Mouse (Mus musculus) hindbrain, embryonic 10.5 days (tissue): ENCODE data around the gene Snapc5. TPM values are rescaled to one million over a fixed set of nuclear protein-coding genes. Genes with fewer than 3 reads are reported as not detected.

Experiments used
- DNase-seq: peaks from one replicate; pipeline ENCODE4 v3.0.0-alpha.2; 2017; ENCODE audit warnings: low spot score
- H3K27ac ChIP-seq: fragments of 300-500 bp; sonication (generic); 2 replicates; pipeline ENCODE4 v1.5.1; 2016; ENCODE audit warnings: mild to moderate bottlenecking, moderate library complexity
- H3K27me3 ChIP-seq: fragments of 300-500 bp; sonication (generic); 2 replicates; pipeline ENCODE4 v1.6.1; 2016; ENCODE audit warnings: mild to moderate bottlenecking; ENCODE audit not compliant: poor library complexity, insufficient read depth, severe bottlenecking
- H3K36me3 ChIP-seq: fragments of 300-500 bp; sonication (generic); 2 replicates; pipeline ENCODE4 v1.6.1; 2016; ENCODE audit warnings: mild to moderate bottlenecking, moderate library complexity
- H3K4me1 ChIP-seq: fragments of 300-500 bp; sonication (generic); replicated peaks from 2 replicates; pipeline ENCODE4 v1.6.1; 2016; ENCODE audit warnings: mild to moderate bottlenecking
- H3K4me3 ChIP-seq: fragments of 300-500 bp; sonication (generic); 2 replicates; pipeline ENCODE4 v1.5.1; 2016; ENCODE audit warnings: mild to moderate bottlenecking, moderate library complexity
- H3K9me3 ChIP-seq: fragments of 300-500 bp; sonication (generic); 2 replicates; pipeline ENCODE4 v1.6.1; 2016; ENCODE audit warnings: mild to moderate bottlenecking, moderate library complexity
- WGBS: fragments of 180-500 bp; shearing (Covaris S2); methylation state at CpG from one replicate; pipeline ENCODE4 v1.1.7; 2016; 5-methylcytosine and 5-hydroxymethylcytosine counted together
- polyA plus RNA-seq: library from polyadenylated mRNA; unstranded; fragments of >200 nt; fragmentation: Nextera tagmentation; extraction: Ambion mirVana; gene quantifications from 2 replicates; pipeline ENCODE4 v1.2.1, GENCODE M21; 2016

The Snapc5 gene
- polyA plus RNA-seq, 1 experiment from 2014 or later: 39.8 TPM

DNA sequence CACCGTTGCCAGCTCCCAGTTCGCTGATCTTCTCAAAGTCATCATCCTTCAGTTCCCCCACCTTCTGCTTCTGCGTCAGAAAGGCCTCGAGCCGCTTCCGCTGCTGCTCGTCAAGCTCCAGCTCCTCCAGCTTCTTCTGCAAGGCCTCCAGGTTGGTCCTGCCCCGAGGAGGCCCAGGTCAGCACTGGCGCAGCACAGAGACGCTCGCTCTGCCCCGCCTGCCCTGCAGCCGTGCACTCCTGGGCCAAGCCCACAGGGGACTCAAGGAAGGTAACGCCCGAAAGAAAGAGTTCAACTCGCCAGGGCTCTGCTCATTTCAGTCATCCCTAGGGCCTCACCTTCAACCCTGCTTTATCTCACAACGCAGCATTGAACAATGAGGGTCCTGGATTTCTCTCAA lies 35.4 kb downstream of the Snapc5 start:
- Histone ChIP-seq H3K36me3 (peaks cover 49% of the 10 kb centered on the region), H3K27ac (no peak overlapping the region)
- WGBS: 93% methylated on average over 17 of the region's 17 CpGs

DNA sequence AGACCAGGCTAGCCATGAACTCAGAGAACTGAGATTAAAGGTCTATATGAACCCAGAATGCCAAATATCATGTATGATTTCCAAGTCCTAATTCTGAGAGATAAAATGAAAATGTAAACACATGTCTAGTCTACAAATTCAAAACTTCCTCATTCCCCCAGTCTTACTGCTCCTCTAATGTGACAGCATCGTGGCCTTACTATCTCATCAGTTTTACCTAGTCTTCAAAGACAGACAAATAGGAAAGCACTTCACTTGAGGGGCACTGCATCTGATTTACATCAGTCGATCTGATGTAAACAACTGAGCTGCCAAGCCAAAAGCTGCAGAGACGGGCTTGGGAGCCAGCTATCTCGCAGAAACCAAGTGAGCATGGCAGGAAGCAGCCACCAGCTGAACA lies 37.0 kb downstream of the Snapc5 start:
- DNase-seq: no peak
- no peaks in the 10 kb centered on the region for H3K9me3 ChIP-seq
- 85% methylated on average over 4 of the region's 4 CpGs for WGBS
- peaks cover 15% of the 10 kb centered on the region; the same call in 1 of the 2 replicates for H3K4me1 ChIP-seq
- no peak overlapping the region for H3K4me3 ChIP-seq
- H3K27me3 ChIP-seq: no peaks in the 10 kb centered on the region
- H3K27ac ChIP-seq: no peak overlapping the region
- H3K36me3 ChIP-seq: peaks cover 33% of the 10 kb centered on the region

More for the DNA sequence above, 35.4 kb downstream of the Snapc5 start:
- DNase-seq: no peak
- Histone ChIP-seq H3K9me3 (no peaks in the 10 kb centered on the region), H3K4me1 (0 out of 2 replicates have a peak, but pooled peaks cover under 1% of the 10 kb centered on the region), H3K4me3 (no peak overlapping the region), H3K27me3 (no peaks in the 10 kb centered on the region)

DNA sequence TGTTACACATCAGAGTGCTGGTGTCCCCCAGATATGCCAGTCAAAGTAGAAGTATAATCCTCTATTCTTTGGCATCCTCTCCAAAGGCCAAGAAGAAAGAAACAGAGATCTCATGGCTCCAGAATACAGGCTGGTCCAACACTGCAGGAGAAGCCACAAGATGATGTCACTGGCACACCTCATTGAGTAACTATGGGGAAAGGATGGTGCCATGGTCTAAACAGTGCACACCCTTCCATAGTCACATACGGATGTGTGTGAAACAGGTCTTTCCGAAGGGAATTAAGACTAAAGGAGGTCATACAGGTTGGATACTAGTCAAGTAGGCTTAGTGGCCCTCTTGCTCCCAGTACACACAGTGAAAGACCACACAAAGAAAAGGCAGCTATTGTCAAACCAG lies 37.6 kb downstream of the Snapc5 start:
- Histone ChIP-seq H3K27me3 (no peaks in the 10 kb centered on the region), H3K27ac (no peak overlapping the region), H3K36me3 (peaks cover 28% of the 10 kb centered on the region), H3K9me3 (no peaks in the 10 kb centered on the region), H3K4me3 (no peak overlapping the region), H3K4me1 (peaks cover 17% of the 10 kb centered on the region)
- DNase-seq: no peak
- WGBS: 94% methylated on average over 2 of the region's 2 CpGs

DNA sequence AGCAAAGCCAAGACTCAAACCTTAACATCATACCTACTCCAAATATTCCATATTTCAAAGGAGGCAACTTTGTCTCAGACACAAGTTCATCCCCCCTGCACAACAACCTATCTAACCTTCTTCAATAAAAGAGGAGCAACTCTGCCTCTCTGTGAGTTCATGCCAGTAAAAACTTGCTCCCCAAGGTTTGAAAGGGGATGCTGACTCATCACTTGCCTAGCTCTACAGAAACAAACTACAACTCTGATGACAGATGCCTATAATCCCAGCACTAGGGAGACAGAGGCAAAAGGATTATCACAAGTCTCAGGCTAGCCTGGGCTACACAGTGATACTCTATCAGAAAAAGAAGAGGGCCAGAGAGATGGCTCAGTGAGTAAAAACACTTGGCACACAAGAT lies 38.8 kb downstream of the Snapc5 start:
- H3K27me3 ChIP-seq: no peaks in the 10 kb centered on the region
- no peaks in the 10 kb centered on the region for H3K9me3 ChIP-seq
- no peak for DNase-seq
- H3K27ac ChIP-seq: no peak overlapping the region
- no peak overlapping the region for H3K4me3 ChIP-seq
- peaks cover 25% of the 10 kb centered on the region for H3K4me1 ChIP-seq
- H3K36me3 ChIP-seq: peaks cover 16% of the 10 kb centered on the region

DNA sequence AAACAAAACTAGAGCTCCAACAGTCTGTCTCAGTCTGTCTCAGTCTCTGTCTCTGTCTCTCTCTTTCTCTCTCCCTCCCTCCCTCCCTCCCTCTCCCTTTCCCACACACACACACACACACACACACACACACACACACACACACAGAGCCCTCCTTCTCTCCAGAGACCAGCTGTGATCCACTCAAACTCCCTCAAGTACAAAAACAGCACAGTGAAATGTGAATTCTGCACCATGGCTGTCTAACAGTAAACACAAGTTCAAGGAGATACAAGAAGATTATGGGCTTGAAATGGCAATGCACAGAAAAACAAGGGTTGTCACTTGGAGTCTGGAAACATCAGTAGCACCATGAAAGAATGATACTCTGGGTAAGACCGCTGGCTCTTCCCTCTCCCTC lies 40.2 kb downstream of the Snapc5 start:
- Histone ChIP-seq H3K4me3 (no peak overlapping the region), H3K27ac (no peak overlapping the region)
- WGBS: 82% methylated on average over 1 of the region's 1 CpGs

DNA sequence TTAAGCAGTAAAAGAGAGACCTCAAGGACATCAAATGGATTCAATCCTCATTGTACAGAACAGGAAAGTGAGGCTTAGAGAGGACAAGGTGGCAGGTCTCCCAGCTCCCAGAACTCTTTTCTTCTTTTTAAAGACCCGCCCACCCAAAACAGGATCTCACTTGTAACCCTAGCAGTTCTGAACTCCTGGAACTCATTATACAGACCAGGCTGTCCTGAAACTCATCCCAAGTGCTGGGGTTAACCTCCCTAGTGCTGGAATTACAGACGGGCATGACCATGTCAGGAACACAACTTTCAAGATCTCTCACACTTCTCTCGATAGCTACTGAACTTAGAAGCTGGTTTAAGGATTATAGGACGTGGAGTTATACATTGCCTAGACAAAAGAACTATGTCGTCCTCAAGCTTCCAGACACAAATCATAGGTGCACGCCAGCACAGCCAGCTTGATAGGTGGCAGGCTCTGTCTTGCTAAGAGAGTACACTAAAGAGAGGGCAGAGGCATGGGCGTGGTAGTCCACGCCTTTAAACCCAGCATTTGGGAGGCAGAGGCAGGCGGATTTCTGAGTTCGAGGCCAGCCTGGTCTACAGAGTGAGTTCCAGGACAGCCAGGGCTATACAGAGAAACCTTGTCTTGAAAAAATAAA lies 40.8 kb downstream of the Snapc5 start:
- Histone ChIP-seq H3K27ac (no peak overlapping the region), H3K4me1 (peaks cover 25% of the 10 kb centered on the region), H3K36me3 (peaks cover 15% of the 10 kb centered on the region), H3K4me3 (no peak overlapping the region), H3K9me3 (no peaks in the 10 kb centered on the region), H3K27me3 (no peaks in the 10 kb centered on the region)
- 86% methylated on average over 10 of the region's 10 CpGs for WGBS
- DNase-seq: no peak

More for the DNA sequence above, 40.2 kb downstream of the Snapc5 start:
- H3K36me3 ChIP-seq: peaks cover 16% of the 10 kb centered on the region
- H3K9me3 ChIP-seq: no peaks in the 10 kb centered on the region
- DNase-seq: no peak
- peaks cover 25% of the 10 kb centered on the region for H3K4me1 ChIP-seq
- H3K27me3 ChIP-seq: no peaks in the 10 kb centered on the region

DNA sequence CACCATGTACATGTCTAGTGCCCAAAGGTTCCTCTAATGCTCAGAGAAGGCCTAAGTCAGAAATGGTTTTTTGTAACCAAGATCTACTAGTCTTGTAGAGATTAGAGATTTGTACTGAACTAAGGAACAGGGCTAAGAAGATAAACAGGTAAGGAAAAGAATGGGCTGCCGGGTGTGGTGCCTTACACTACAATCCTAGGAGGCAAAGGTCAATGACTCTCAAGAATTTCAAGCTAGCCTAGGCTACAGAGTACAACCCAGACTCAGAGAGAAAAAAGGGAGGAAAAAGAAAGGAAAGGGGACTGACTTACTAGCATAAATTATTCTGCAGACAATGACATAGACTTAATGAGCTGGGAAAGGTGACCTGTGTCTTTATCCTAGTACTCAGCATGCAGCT lies 41.5 kb downstream of the Snapc5 start:
- Histone ChIP-seq H3K27ac (no peak overlapping the region), H3K4me1 (peaks cover 25% of the 10 kb centered on the region), H3K36me3 (peaks cover 18% of the 10 kb centered on the region; the same call in 1 of the 2 replicates), H3K9me3 (no peaks in the 10 kb centered on the region), H3K4me3 (no peak overlapping the region), H3K27me3 (no peaks in the 10 kb centered on the region)
- DNase-seq: no peak
- WGBS: 69% methylated on average over 1 of the region's 1 CpGs

DNA sequence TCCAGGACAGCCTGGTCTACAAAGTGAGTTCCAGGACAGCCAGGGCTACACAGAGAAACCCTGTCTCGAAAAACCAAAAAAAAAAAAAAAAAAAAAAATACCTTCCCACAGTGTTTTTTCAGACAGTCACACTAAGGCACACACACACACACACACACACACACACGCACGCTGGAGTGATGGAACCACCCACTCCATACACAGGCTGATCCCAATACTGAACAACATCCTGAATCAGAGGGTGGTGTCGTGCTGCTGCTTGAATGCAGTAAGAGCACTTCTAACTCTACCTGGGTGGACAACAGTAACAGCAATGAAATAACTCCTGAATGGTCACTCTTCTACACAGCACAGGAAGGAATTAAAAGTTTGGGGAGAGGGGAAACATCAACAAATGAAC lies 42.4 kb downstream of the Snapc5 start:
- Histone ChIP-seq H3K27ac (no peak overlapping the region), H3K4me1 (peaks cover 25% of the 10 kb centered on the region), H3K27me3 (no peaks in the 10 kb centered on the region), H3K36me3 (peaks cover 18% of the 10 kb centered on the region; the same call in 1 of the 2 replicates), H3K9me3 (no peaks in the 10 kb centered on the region), H3K4me3 (no peak overlapping the region)
- WGBS: 84% methylated on average over 4 of the region's 4 CpGs
- DNase-seq: no peak

DNA sequence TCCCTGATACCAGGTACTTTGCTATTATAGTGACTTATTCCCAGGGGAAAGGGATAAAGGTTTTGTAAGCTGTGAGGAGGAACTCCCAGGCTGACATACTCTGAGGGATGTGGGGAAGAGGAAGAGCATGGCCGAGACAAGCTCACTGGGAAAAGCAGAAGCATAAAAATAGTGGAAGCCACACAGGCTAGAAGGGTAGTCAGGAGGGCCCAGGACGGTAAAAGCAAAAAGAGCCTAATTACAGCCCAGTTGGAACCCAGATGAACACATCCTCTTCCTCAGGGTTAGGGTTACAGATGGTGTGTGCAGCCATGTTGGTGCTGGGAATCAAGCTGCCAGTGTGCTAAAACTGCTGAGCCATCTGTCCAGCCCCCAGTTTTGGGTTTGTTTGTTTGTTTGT lies 43.0 kb downstream of the Snapc5 start:
- no peaks in the 10 kb centered on the region for H3K27me3 ChIP-seq
- no peaks in the 10 kb centered on the region for H3K9me3 ChIP-seq
- DNase-seq: no peak
- peaks cover 18% of the 10 kb centered on the region; the same call in 1 of the 2 replicates for H3K36me3 ChIP-seq
- H3K27ac ChIP-seq: no peak overlapping the region
- peaks cover 25% of the 10 kb centered on the region for H3K4me1 ChIP-seq
- WGBS: 75% methylated on average over 2 of the region's 2 CpGs
- H3K4me3 ChIP-seq: no peak overlapping the region

DNA sequence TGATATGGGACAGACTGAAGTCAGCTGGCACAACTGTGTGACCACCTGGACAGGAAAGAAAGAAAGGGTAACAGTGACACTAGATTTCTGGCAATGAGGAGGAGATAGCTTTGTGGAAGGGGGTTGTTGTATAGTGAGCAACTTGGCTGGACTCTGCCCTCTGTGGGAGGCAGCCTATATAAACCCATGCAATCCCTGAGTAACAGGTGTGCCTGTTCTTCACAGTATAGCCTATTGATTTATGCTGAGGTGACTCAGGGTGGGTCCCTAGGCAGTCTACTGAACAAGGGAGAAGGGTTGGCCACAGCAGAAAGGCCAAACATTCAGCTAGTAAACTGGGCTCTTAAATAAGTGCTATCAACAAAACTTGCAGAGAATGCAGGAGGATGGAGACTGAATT lies 46.7 kb downstream of the Snapc5 start:
- peaks cover 18% of the 10 kb centered on the region; the same call in 1 of the 2 replicates for H3K36me3 ChIP-seq
- H3K9me3 ChIP-seq: no peaks in the 10 kb centered on the region
- peaks cover 30% of the 10 kb centered on the region for H3K4me1 ChIP-seq
- no peak overlapping the region for H3K4me3 ChIP-seq
- no peak for DNase-seq
- no peak overlapping the region for H3K27ac ChIP-seq
- H3K27me3 ChIP-seq: no peaks in the 10 kb centered on the region

DNA sequence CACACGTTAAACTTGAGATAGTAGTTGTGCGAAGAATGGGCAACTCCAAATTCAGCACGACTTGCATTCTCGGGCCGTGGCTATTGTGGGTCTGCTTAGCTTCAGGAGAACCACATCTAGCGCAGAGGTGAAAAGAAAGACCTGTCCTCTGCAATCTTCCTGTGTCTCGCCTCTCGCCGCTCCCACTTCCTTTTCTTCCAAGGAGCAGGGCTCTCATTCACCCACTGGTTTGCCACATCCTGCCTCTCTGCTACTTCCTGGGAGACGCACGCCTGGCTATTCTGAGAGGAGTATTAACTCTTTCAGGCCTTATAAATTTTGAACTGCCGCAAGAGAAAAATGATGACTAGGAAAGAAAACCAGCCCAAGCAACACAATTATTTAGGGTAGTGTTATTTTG lies 48.7 kb downstream of the Snapc5 start:
- no peaks in the 10 kb centered on the region for H3K27me3 ChIP-seq
- 89% methylated on average over 12 of the region's 12 CpGs for WGBS
- no peaks in the 10 kb centered on the region for H3K9me3 ChIP-seq
- peaks cover 18% of the 10 kb centered on the region; the same call in 1 of the 2 replicates for H3K36me3 ChIP-seq
- DNase-seq: no peak
- H3K4me3 ChIP-seq: no peak overlapping the region
- H3K27ac ChIP-seq: no peak overlapping the region
- H3K4me1 ChIP-seq: peaks cover 36% of the 10 kb centered on the region

DNA sequence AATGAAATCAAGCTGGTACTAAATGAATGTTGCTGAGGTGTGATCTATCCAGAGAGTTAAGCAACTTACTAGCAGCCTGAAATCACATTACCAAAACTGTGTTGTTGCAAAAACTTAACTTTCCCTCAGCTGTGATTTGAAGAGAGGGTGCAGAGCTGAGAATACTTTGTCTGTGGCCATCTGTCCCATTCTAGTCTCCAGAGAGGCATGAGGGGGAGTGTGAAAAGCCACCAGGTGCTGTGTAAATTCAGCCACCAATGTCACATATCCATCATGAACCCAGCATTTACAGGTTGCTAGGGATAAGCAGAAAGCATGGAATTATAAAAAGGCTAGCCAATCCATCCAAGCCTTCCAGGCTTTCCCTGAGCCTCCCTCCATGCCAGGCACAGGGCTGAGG lies 49.9 kb downstream of the Snapc5 start:
- peaks cover 40% of the 10 kb centered on the region for H3K4me1 ChIP-seq
- no peaks in the 10 kb centered on the region for H3K27me3 ChIP-seq
- H3K27ac ChIP-seq: peak overlapping the region; percentile 35; the same call in 1 of the 2 replicates
- no peaks in the 10 kb centered on the region for H3K9me3 ChIP-seq
- H3K4me3 ChIP-seq: no peak overlapping the region
- no peak for DNase-seq
- peaks cover 8% of the 10 kb centered on the region; the same call in 1 of the 2 replicates for H3K36me3 ChIP-seq

DNA sequence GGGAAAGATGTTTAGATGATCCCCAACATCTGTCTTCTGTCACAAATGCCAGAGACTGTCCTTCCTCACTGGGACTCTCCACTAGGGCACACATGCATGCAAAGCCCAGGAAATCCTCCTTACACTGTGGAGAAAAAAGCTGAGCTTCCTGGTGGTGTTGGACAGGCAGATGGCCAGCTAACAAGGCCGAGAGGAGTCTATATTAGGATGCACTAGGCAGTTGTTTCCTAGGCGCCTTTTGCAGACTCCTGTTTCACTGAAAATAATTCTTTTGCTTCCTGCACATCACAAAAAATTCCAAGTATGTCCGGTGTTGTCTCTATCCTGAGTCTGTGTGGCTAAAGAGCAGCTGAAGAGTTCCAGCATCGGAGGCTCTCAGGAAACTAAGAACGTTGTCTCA lies 52.1 kb downstream of the Snapc5 start:
- Histone ChIP-seq H3K4me3 (no peak overlapping the region), H3K27ac (peak overlapping the region; percentile 35; the same call in 1 of the 2 replicates), H3K27me3 (no peaks in the 10 kb centered on the region), H3K36me3 (peaks cover 16% of the 10 kb centered on the region; the same call in 1 of the 2 replicates), H3K9me3 (no peaks in the 10 kb centered on the region), H3K4me1 (peaks cover 49% of the 10 kb centered on the region)
- WGBS: 81% methylated on average over 5 of the region's 5 CpGs
- DNase-seq: no peak

DNA sequence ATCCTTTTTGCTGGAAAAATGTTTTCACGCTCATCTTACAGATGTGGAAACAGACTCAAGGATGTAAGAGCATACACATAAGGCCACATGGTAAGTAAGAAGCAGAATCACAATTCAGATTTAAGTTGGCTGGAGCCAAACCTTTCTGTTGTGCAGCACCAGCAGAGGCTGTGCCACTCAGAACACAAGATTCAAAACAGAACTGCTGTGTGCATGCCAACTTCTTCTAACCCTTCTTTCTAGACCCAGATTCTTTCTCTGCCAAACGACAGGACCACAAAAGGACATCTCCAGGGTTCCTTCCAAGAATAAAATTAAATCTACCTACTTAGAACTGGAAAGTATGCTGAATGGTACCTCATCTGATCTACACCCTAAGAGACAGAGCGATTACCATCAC lies 52.6 kb downstream of the Snapc5 start:
- 87% methylated on average over 3 of the region's 3 CpGs for WGBS
- DNase-seq: no peak
- Histone ChIP-seq H3K27ac (peak overlapping the region; percentile 71), H3K4me3 (no peak overlapping the region), H3K9me3 (no peaks in the 10 kb centered on the region), H3K4me1 (peaks cover 49% of the 10 kb centered on the region), H3K36me3 (peaks cover 19% of the 10 kb centered on the region; the same call in 1 of the 2 replicates), H3K27me3 (no peaks in the 10 kb centered on the region)
